Mouse (Mus musculus): ENCODE results near the gene 4921536K21Rik. TPM values are rescaled to one million over a fixed set of nuclear protein-coding genes. Genes with fewer than 3 reads are reported as not detected.

4921536K21Rik gene
- total RNA-seq (2021) = under 1 TPM; 0.10 to 0.13 TPM
- long read RNA-seq, experiment 1 = 0 reads
- long read RNA-seq, experiment 2, partial matches to known transcripts = 0 of 2 reads
- long read RNA-seq, experiment 2, other reads (novel, unspliced or antisense) = 2 of 2 reads

- intact Hi-C loops (cut with DNase I) = no loop called here
- peak; percentile 85 to 86 for DNase-seq
These were observed at the start of gene 4921536K21Rik, which contains the start of gene Dusp18 for GRCm38 (mm10) chr11:3894406-3895281. 4921536K21Rik (minus strand) TSS chr11:3895098. Dusp18 (plus strand) TSS chr11:3895240.

GRCm38 (mm10) chr11:3941371-3941770 lies 46.5 kb upstream of the 4921536K21Rik start:
- intact Hi-C loops (cut with DNase I) = no loop called here
- DNase-seq = no peak

GRCm38 (mm10) chr11:3937321-3937874 lies 42.5 kb upstream of the 4921536K21Rik start:
- DNase-seq = no peak
- intact Hi-C loops (cut with DNase I) = no loop called here

- intact Hi-C loops (cut with DNase I) = no loop called here
- no peak for DNase-seq
These were observed 41.4 kb upstream of the 4921536K21Rik start for GRCm38 (mm10) chr11:3936318-3936717.

- intact Hi-C loops (cut with DNase I) = no loop called here
- no peak for DNase-seq
These were observed 40.2 kb upstream of the 4921536K21Rik start for GRCm38 (mm10) chr11:3935135-3935534.

- intact Hi-C loops (cut with DNase I) = no loop called here
- no peak for DNase-seq
These were observed 38.9 kb upstream of the 4921536K21Rik start for GRCm38 (mm10) chr11:3933756-3934285.

GRCm38 (mm10) chr11:3931511-3932211 lies 36.8 kb upstream of the 4921536K21Rik start, which contains the start of gene Tcn2:
Tcn2 (minus strand) TSS chr11:3932159.
- intact Hi-C loops (cut with DNase I) = no loop called here
- peak; percentile 79 to 84 for DNase-seq

GRCm38 (mm10) chr11:3930931-3931330 lies 36.0 kb upstream of the 4921536K21Rik start:
- no peak for DNase-seq
- intact Hi-C loops (cut with DNase I) = no loop called here

GRCm38 (mm10) chr11:3930019-3930418 lies 35.1 kb upstream of the 4921536K21Rik start:
- no peak for DNase-seq

GRCm38 (mm10) chr11:3925916-3926315 lies 31.0 kb upstream of the 4921536K21Rik start:
- no peak for DNase-seq
- intact Hi-C loops (cut with DNase I) = no loop called here

More at GRCm38 (mm10) chr11:3930019-3930418, 35.1 kb upstream of the 4921536K21Rik start:
- intact Hi-C loops (cut with DNase I) = no loop called here

- intact Hi-C loops (cut with DNase I) = loop anchor here (5.0 kb wide), 1 partner anchor 115 kb away; no protein-coding TSS in a partner anchor
- DNase-seq = no peak
These were observed 27.8 kb upstream of the 4921536K21Rik start for GRCm38 (mm10) chr11:3922731-3923130.

- no peak for DNase-seq
- intact Hi-C loops (cut with DNase I) = loop anchor here (5.0 kb wide), 1 partner anchor 115 kb away; no protein-coding TSS in a partner anchor
These were observed 27.2 kb upstream of the 4921536K21Rik start for GRCm38 (mm10) chr11:3922115-3922514.

- intact Hi-C loops (cut with DNase I) = loop anchor here (5.0 kb wide), 1 partner anchor 114 kb away; no protein-coding TSS in a partner anchor
- no peak for DNase-seq
These were observed 26.5 kb upstream of the 4921536K21Rik start for GRCm38 (mm10) chr11:3921281-3921850.

GRCm38 (mm10) chr11:3920476-3920875 lies 25.6 kb upstream of the 4921536K21Rik start:
- DNase-seq = no peak
- intact Hi-C loops (cut with DNase I) = loop anchor here (5.0 kb wide), 1 partner anchor 113 kb away; no protein-coding TSS in a partner anchor

- no peak for DNase-seq
- intact Hi-C loops (cut with DNase I) = no loop called here
These were observed 23.8 kb upstream of the 4921536K21Rik start for GRCm38 (mm10) chr11:3918738-3919137.

GRCm38 (mm10) chr11:3914109-3914840 lies 19.4 kb upstream of the 4921536K21Rik start, which contains the start of gene Slc35e4:
Slc35e4 (minus strand) TSS chr11:3914664.
- intact Hi-C loops (cut with DNase I) = loop anchor here (2.0 kb wide), 1 partner anchor 31 kb away; no protein-coding TSS in a partner anchor

GRCm38 (mm10) chr11:3913316-3914108 lies 18.6 kb upstream of the 4921536K21Rik start:
- DNase-seq = peak; percentile 89 to 92
- intact Hi-C loops (cut with DNase I) = loop anchor here (2.0 kb wide), 1 partner anchor 31 kb away; no protein-coding TSS in a partner anchor

More at GRCm38 (mm10) chr11:3914109-3914840, 19.4 kb upstream of the 4921536K21Rik start, which contains the start of gene Slc35e4:
- peak; percentile 72 to 79 for DNase-seq

- intact Hi-C loops (cut with DNase I) = no loop called here
- DNase-seq = peak in 1 of 2 experiments; percentile 50
These were observed 18.0 kb upstream of the 4921536K21Rik start for GRCm38 (mm10) chr11:3912875-3913271.

All from gastrocnemius, postnatal 36 days (tissue).